In genomic region chrX:74429290-74429821, GRCm38 (mm10) we compare ENCODE assay signal across 1 mouse cellular context.
TF ChIP-seq lines count a peak whose summit lies in the region.

No protein-coding gene starts in this region.

TF ChIP-seq in MEL, 35 proteins besides CTCF, POLR2A, EP300 and RAD21 (continued from another document):
- TF ChIP-seq E2F4 (IDR thresholded peaks at IDR 0.05; ENCODE audit: borderline replicate concordance, low read depth, low read length) (no peak; the same call in 1 of the 2 replicates), NRF1 (IDR thresholded peaks at IDR 0.05; ENCODE audit: insufficient read depth, low read depth, low read length, poor library complexity, severe bottlenecking) (no peak), ZNF384 (IDR thresholded peaks at IDR 0.05; ENCODE audit: low read depth, low read length) (no peak), MXI1 (IDR thresholded peaks at IDR 0.05; ENCODE audit: low read depth, low read length) (peak; percentile 73), KAT2A (conservative IDR thresholded peaks at IDR 0.05; ENCODE audit: low read depth, low read length) (peak; percentile 61; the same call in 1 of the 2 replicates), JUND (IDR thresholded peaks at IDR 0.05; ENCODE audit: low read depth, low read length) (no peak), TBP (IDR thresholded peaks at IDR 0.05; ENCODE audit: low read depth, low read length) (peak; percentile 50; the same call in 1 of the 2 replicates), USF2 (IDR thresholded peaks at IDR 0.05; ENCODE audit: borderline replicate concordance in 1 of 2, insufficient read depth in 1 of 2, low read depth in 1 of 2, low read length in 2 of 2) (no peak), UBTF (IDR thresholded peaks at IDR 0.05; ENCODE audit: borderline replicate concordance, insufficient read depth, low read depth, low read length) (no peak), MAFK (IDR thresholded peaks at IDR 0.05; ENCODE audit: borderline replicate concordance, low read depth, low read length) (no peak), GABPA (IDR thresholded peaks at IDR 0.05; ENCODE audit: low read depth, low read length) (no peak), ZMIZ1 (IDR thresholded peaks at IDR 0.05; ENCODE audit: low read depth, low read length) (no peak), USF1 (IDR thresholded peaks at IDR 0.05; ENCODE audit: low read depth, low read length) (no peak), TCF12 (IDR thresholded peaks at IDR 0.05; ENCODE audit: low read depth, low read length) (no peak), MYB (IDR thresholded peaks at IDR 0.05; ENCODE audit: low read depth, low read length) (no peak), ZC3H11A (IDR thresholded peaks at IDR 0.05; ENCODE audit: low read depth, low read length) (no peak), TAL1 (IDR thresholded peaks at IDR 0.05; ENCODE audit: low read length) (no peak), CHD2 (IDR thresholded peaks at IDR 0.05; ENCODE audit: low read length) (no peak), MYC (IDR thresholded peaks at IDR 0.05; ENCODE audit: low read depth, low read length) (0 out of 2 replicates have a peak, but pooled peaks have one; percentile 42)
